In the genomic region with DNA sequence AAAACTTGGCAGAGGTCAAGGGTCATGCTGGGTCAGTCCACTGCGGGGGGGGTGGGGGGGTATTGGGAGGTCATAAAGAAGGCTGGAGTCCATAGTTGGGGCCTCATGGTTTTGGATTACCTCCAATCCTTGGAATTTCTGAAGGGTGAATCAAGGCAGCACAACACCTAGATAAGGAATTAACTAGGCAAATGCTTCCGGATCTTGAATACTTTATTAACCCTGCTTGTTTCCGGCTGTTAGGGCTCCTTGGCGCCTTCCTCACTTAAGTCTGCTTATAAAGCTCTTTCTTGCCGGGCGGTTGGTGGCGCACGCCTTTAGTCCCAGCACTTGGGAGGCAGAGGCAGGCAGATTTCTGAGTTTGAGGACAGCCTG, we compare ENCODE assay signal across 8 mouse cellular contexts. TPM values are rescaled to one million over a fixed set of nuclear protein-coding genes. Genes with fewer than 3 reads are reported as not detected.
DNase-seq lines count a peak whose midpoint lies in the region; ATAC-seq and TF ChIP-seq lines count a peak whose summit lies in the region.

No protein-coding gene starts in this region.

- TF ChIP-seq EP300 in lung, postnatal 0 days (IDR thresholded peaks at IDR 0.05) = no peak

- H3K9ac ChIP-seq in embryonic facial prominence, embryonic 12.5 days = peak overlapping the region; percentile 72
- H3K9ac ChIP-seq in hindbrain, embryonic 16.5 days (ENCODE audit: low read depth, low read length) = peak overlapping the region; percentile 89
- H3K9ac ChIP-seq in lung, postnatal 0 days (replicated peaks; ENCODE audit: low read depth) = no peak overlapping the region
- H3K9ac ChIP-seq in stomach, embryonic 16.5 days (ENCODE audit: low read length) = peak overlapping the region; percentile 94

- H3K4me3 ChIP-seq in embryonic facial prominence, embryonic 12.5 days = peak overlapping the region; percentile 66
- H3K4me3 ChIP-seq in hindbrain, embryonic 16.5 days (ENCODE audit: low read length) = peak overlapping the region; percentile 64
- H3K4me3 ChIP-seq in lung, postnatal 0 days (ENCODE audit: low read depth, low read length) = peak overlapping the region; percentile 87
- peak overlapping the region; percentile 91 for H3K4me3 ChIP-seq in stomach, embryonic 16.5 days (replicated peaks; ENCODE audit: low read length)

- no peak for ATAC-seq in embryonic facial prominence, embryonic 12.5 days (ENCODE audit: insufficient number of reproducible peaks, insufficient read depth, low FRiP score, low TSS enrichment)
- no peak for ATAC-seq in hindbrain, embryonic 16.5 days
- no peak for ATAC-seq in lung, postnatal 0 days
- ATAC-seq in stomach, embryonic 16.5 days (ENCODE audit: insufficient read depth, low FRiP score) = no peak

- H3K36me3 ChIP-seq in embryonic facial prominence, embryonic 12.5 days = peaks cover 29% of the 10 kb centered on the region
- H3K36me3 ChIP-seq in hindbrain, embryonic 16.5 days (ENCODE audit: control insufficient read depth, insufficient read depth, low read length) = peaks cover 14% of the 10 kb centered on the region
- peaks cover 15% of the 10 kb centered on the region; the same call in 1 of the 2 replicates for H3K36me3 ChIP-seq in lung, postnatal 0 days (ENCODE audit: insufficient read depth, low read length)
- peaks cover 11% of the 10 kb centered on the region; the same call in 1 of the 2 replicates for H3K36me3 ChIP-seq in stomach, embryonic 16.5 days (ENCODE audit: control insufficient read depth, insufficient read depth, low read length)

- H3K27me3 ChIP-seq in embryonic facial prominence, embryonic 12.5 days = no peaks in the 10 kb centered on the region
- no peaks in the 10 kb centered on the region for H3K27me3 ChIP-seq in hindbrain, embryonic 16.5 days (replicated peaks; ENCODE audit: control insufficient read depth, insufficient read depth, low read length)
- no peaks in the 10 kb centered on the region for H3K27me3 ChIP-seq in lung, postnatal 0 days (replicated peaks; ENCODE audit: insufficient read depth, low read length)
- H3K27me3 ChIP-seq in stomach, embryonic 16.5 days (ENCODE audit: control insufficient read depth, insufficient read depth, low read length) = no peaks in the 10 kb centered on the region

- no peak; the same call in 1 of the 2 replicates for TF ChIP-seq CTCF in lung, postnatal 0 days (IDR thresholded peaks at IDR 0.05)

- DNase-seq in gastrocnemius, postnatal 10 days = peak; percentile 10
- DNase-seq in gastrocnemius, adult 18-20 months (ENCODE audit: low spot score) = no peak
- peak; percentile 16 to 35 for DNase-seq in CD8-positive naive resting alpha-beta T cell, adult 2 months (ENCODE audit: low read depth in 2 of 2, low spot score in 2 of 2)
- DNase-seq in lung, postnatal 0 days (ENCODE audit: low spot score) = peak; percentile 85
- DNase-seq in embryo, embryonic 10.5 days (ENCODE audit: low spot score) = no peak

- H3K4me1 ChIP-seq in embryonic facial prominence, embryonic 12.5 days = peaks cover 16% of the 10 kb centered on the region
- H3K4me1 ChIP-seq in hindbrain, embryonic 16.5 days (ENCODE audit: control insufficient read depth, insufficient read depth, low read depth, low read length) = peaks cover 18% of the 10 kb centered on the region
- peaks cover 5% of the 10 kb centered on the region; the same call in 1 of the 2 replicates for H3K4me1 ChIP-seq in lung, postnatal 0 days (ENCODE audit: insufficient read depth, low read depth, low read length)
- peaks cover 17% of the 10 kb centered on the region for H3K4me1 ChIP-seq in stomach, embryonic 16.5 days (ENCODE audit: control insufficient read depth, insufficient read depth, low read length)

- peak overlapping the region; percentile 60 for H3K4me2 ChIP-seq in embryonic facial prominence, embryonic 12.5 days (replicated peaks)
- H3K4me2 ChIP-seq in hindbrain, embryonic 16.5 days (ENCODE audit: low read length) = peak overlapping the region; percentile 67
- peak overlapping the region; percentile 69 for H3K4me2 ChIP-seq in lung, postnatal 0 days (replicated peaks; ENCODE audit: low read depth, low read length)
- H3K4me2 ChIP-seq in stomach, embryonic 16.5 days (ENCODE audit: low read depth, low read length) = peak overlapping the region; percentile 67

- 35% methylated on average over 8 of the region's 8 CpGs for WGBS in embryonic facial prominence, embryonic 12.5 days
- 33% methylated on average over 8 of the region's 8 CpGs for WGBS in hindbrain, embryonic 16.5 days
- 11% methylated on average over 8 of the region's 8 CpGs for WGBS in lung, postnatal 0 days
- WGBS in stomach, embryonic 16.5 days = 29% methylated on average over 8 of the region's 8 CpGs

- peak overlapping the region; percentile 95 for H3K27ac ChIP-seq in embryonic facial prominence, embryonic 12.5 days
- peak overlapping the region; percentile 100 for H3K27ac ChIP-seq in hindbrain, embryonic 16.5 days (ENCODE audit: low read depth, low read length)
- peak overlapping the region; percentile 99 for H3K27ac ChIP-seq in lung, postnatal 0 days (ENCODE audit: low read length)
- peak overlapping the region; percentile 99 for H3K27ac ChIP-seq in stomach, embryonic 16.5 days (ENCODE audit: low read length)

- no peaks in the 10 kb centered on the region for H3K9me3 ChIP-seq in embryonic facial prominence, embryonic 12.5 days
- H3K9me3 ChIP-seq in hindbrain, embryonic 16.5 days (ENCODE audit: control insufficient read depth, low read length) = no peaks in the 10 kb centered on the region
- no peaks in the 10 kb centered on the region for H3K9me3 ChIP-seq in lung, postnatal 0 days (ENCODE audit: low read length)
- no peaks in the 10 kb centered on the region for H3K9me3 ChIP-seq in stomach, embryonic 16.5 days (replicated peaks; ENCODE audit: control insufficient read depth, low read length)

RNA-seq across cellular contexts. Expression of gene Srcap, which starts 1.2 kb away (rescaled TPM):
- total RNA-seq in gastrocnemius, postnatal 10 days (2021) = 10 to 100 TPM; 56.8 to 66.1 TPM
- total RNA-seq in gastrocnemius, adult 18-20 months (2021) = 10 to 100 TPM; 46.5 to 46.6 TPM
- polyA plus RNA-seq in embryonic facial prominence, embryonic 12.5 days (2016; fragmentation: Nextera tagmentation; extraction: Ambion mirVana) = 88.0 and 88.4 TPM in 2 replicates
- 37.9 and 38.7 TPM in 2 replicates for polyA plus RNA-seq in hindbrain, embryonic 16.5 days (2015; fragmentation: Nextera tagmentation; extraction: Ambion mirVana)
- 19.2 and 19.3 TPM in 2 replicates for polyA plus RNA-seq in lung, postnatal 0 days (2015; fragmentation: Nextera tagmentation; extraction: Ambion mirVana)
- 20.3 and 32.4 TPM in 2 replicates for polyA plus RNA-seq in stomach, embryonic 16.5 days (2015; fragmentation: Nextera tagmentation; extraction: Ambion mirVana)

RNA-seq across cellular contexts. Expression of gene Gm42715, which starts 6.4 kb away (rescaled TPM):
- 10 to 100 TPM; 10.3 to 10.5 TPM for total RNA-seq in gastrocnemius, postnatal 10 days (2021)
- total RNA-seq in gastrocnemius, adult 18-20 months (2021) = 1 to 10 TPM; 2.8 to 3.8 TPM
- polyA plus RNA-seq in embryonic facial prominence, embryonic 12.5 days (2016; fragmentation: Nextera tagmentation; extraction: Ambion mirVana) = 16.9 and 17.2 TPM in 2 replicates
- polyA plus RNA-seq in hindbrain, embryonic 16.5 days (2015; fragmentation: Nextera tagmentation; extraction: Ambion mirVana) = 13.2 and 13.7 TPM in 2 replicates
- 9.3 and 10.3 TPM in 2 replicates for polyA plus RNA-seq in lung, postnatal 0 days (2015; fragmentation: Nextera tagmentation; extraction: Ambion mirVana)
- polyA plus RNA-seq in stomach, embryonic 16.5 days (2015; fragmentation: Nextera tagmentation; extraction: Ambion mirVana) = 12.3 and 13.2 TPM in 2 replicates

RNA-seq across cellular contexts. Expression of gene Fbrs, which starts 34.0 kb away (rescaled TPM):
- 10 to 100 TPM; 29.5 to 35.8 TPM for total RNA-seq in gastrocnemius, postnatal 10 days (2021)
- total RNA-seq in gastrocnemius, adult 18-20 months (2021) = 10 to 100 TPM; 25.2 to 26.6 TPM
- 14.6 and 14.8 TPM in 2 replicates for polyA plus RNA-seq in embryonic facial prominence, embryonic 12.5 days (2016; fragmentation: Nextera tagmentation; extraction: Ambion mirVana)
- 10.2 and 12.6 TPM in 2 replicates for polyA plus RNA-seq in hindbrain, embryonic 16.5 days (2015; fragmentation: Nextera tagmentation; extraction: Ambion mirVana)
- polyA plus RNA-seq in lung, postnatal 0 days (2015; fragmentation: Nextera tagmentation; extraction: Ambion mirVana) = 9.9 and 11.1 TPM in 2 replicates
- 10.5 and 11.1 TPM in 2 replicates for polyA plus RNA-seq in stomach, embryonic 16.5 days (2015; fragmentation: Nextera tagmentation; extraction: Ambion mirVana)

RNA-seq across cellular contexts. Expression of gene Tmem265, which starts 48.2 kb away (rescaled TPM):
- not detected for total RNA-seq in gastrocnemius, postnatal 10 days (2021)
- not detected for total RNA-seq in gastrocnemius, adult 18-20 months (2021)
- 4.8 and 5.7 TPM in 2 replicates for polyA plus RNA-seq in embryonic facial prominence, embryonic 12.5 days (2016; fragmentation: Nextera tagmentation; extraction: Ambion mirVana)
- polyA plus RNA-seq in hindbrain, embryonic 16.5 days (2015; fragmentation: Nextera tagmentation; extraction: Ambion mirVana) = 4.3 and 6.2 TPM in 2 replicates
- polyA plus RNA-seq in lung, postnatal 0 days (2015; fragmentation: Nextera tagmentation; extraction: Ambion mirVana) = 5.4 and 6.1 TPM in 2 replicates
- 10.1 and 14.0 TPM in 2 replicates for polyA plus RNA-seq in stomach, embryonic 16.5 days (2015; fragmentation: Nextera tagmentation; extraction: Ambion mirVana)

RNA-seq across cellular contexts. Expression of gene Prr14, which starts 53.6 kb away (rescaled TPM):
- 10 to 100 TPM; 16.2 to 25.3 TPM for total RNA-seq in gastrocnemius, postnatal 10 days (2021)
- 10 to 100 TPM; 16.5 to 19.4 TPM for total RNA-seq in gastrocnemius, adult 18-20 months (2021)
- 47.5 and 48.7 TPM in 2 replicates for polyA plus RNA-seq in embryonic facial prominence, embryonic 12.5 days (2016; fragmentation: Nextera tagmentation; extraction: Ambion mirVana)
- 29.0 and 35.2 TPM in 2 replicates for polyA plus RNA-seq in hindbrain, embryonic 16.5 days (2015; fragmentation: Nextera tagmentation; extraction: Ambion mirVana)
- polyA plus RNA-seq in lung, postnatal 0 days (2015; fragmentation: Nextera tagmentation; extraction: Ambion mirVana) = 37.6 and 37.7 TPM in 2 replicates
- 35.9 and 37.8 TPM in 2 replicates for polyA plus RNA-seq in stomach, embryonic 16.5 days (2015; fragmentation: Nextera tagmentation; extraction: Ambion mirVana)

Comparison
In these comparisons a context has a peak if more than half of its experiments do, and no peak if none do; other contexts are left out.
1. DNase-seq: peak in gastrocnemius, postnatal 10 days (single experiment), CD8-positive naive resting alpha-beta T cell, adult 2 months (2 of 2) and lung, postnatal 0 days (single experiment); none in gastrocnemius, adult 18-20 months (single experiment) and embryo, embryonic 10.5 days (single experiment).
2. Peak in every context shown above with its lines, with median percentiles within 50 percentile points of each other: H3K27ac ChIP-seq, H3K4me2 ChIP-seq and H3K4me3 ChIP-seq.